Mouse (Mus musculus) lung, adult 2 months (tissue): ENCODE results near the gene Dusp28.

Experiments
- CTCF ChIP-seq: fragments of 200-500 bp; IDR thresholded peaks from 2 replicates; pipeline ENCODE4 v1.5.1; 2011; ENCODE audit warnings: mild to moderate bottlenecking, low read length, control low read depth; ENCODE audit not compliant: insufficient read depth
- POLR2A ChIP-seq: fragments of 200-500 bp; IDR thresholded peaks from 2 replicates; pipeline ENCODE4 v1.6.1; 2011; ENCODE audit warnings: low read depth, mild to moderate bottlenecking, control low read depth, low read length, borderline replicate concordance; ENCODE audit errors: extremely low read depth

DNA sequence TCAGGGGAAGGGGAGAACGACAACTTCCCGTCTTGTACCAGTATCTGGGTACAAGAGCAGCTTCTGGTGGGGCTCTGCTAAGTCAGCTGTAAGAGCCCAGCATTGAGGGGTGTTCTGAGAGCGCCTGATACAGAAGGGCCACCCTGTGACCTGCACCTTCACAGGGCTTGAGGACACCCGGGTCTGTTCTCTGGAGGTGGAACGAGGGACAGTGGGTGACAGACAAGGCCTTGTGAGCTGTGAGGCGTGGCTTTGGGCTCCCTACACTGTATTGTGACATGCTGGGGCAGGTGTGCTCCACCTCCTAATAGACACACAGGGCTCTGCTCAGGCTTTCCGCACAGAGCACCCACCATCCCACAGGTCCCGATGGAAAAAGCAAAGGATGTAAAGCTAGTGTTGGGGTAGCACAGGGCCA is 4.9 kb downstream of the Dusp28 start:
- TF ChIP-seq CTCF (no peak), POLR2A (no peak)
